Mouse (Mus musculus) liver, adult 2 months (tissue): Measurements from ENCODE around the gene Zcchc10. TPM values are rescaled to one million over a fixed set of nuclear protein-coding genes. Genes with fewer than 3 reads are reported as not detected.

ENCODE experiments used
- DNase-seq: peaks from one replicate; pipeline ENCODE4 v3.0.0-alpha.2; 2011; ENCODE audit warnings: low read depth, low spot score; ENCODE audit errors: extremely low read depth
- H3K27ac ChIP-seq: fragments of 200-500 bp; replicated peaks from 2 replicates; pipeline ENCODE4 v1.5.1; 2012; ENCODE audit warnings: low read depth, mild to moderate bottlenecking, control low read depth, inconsistent platforms, low read length; ENCODE audit not compliant: insufficient read depth
- H3K27me3 ChIP-seq: fragments of 200-500 bp; 2 replicates; pipeline ENCODE4 v1.6.1; 2012; ENCODE audit warnings: mild to moderate bottlenecking, moderate library complexity, low read length, inconsistent platforms; ENCODE audit not compliant: control insufficient read depth, insufficient read depth
- H3K36me3 ChIP-seq: fragments of 200-500 bp; 2 replicates; pipeline ENCODE4 v1.6.1; 2012; ENCODE audit warnings: low read length, inconsistent platforms; ENCODE audit not compliant: control insufficient read depth, insufficient read depth
- H3K4me1 ChIP-seq: fragments of 200-500 bp; 2 replicates; pipeline ENCODE4 v1.6.1; 2011; ENCODE audit warnings: low read length; ENCODE audit not compliant: control insufficient read depth, insufficient read depth
- H3K4me3 ChIP-seq: fragments of 200-500 bp; 2 replicates; pipeline ENCODE4 v1.5.1; 2011; ENCODE audit warnings: low read depth, mild to moderate bottlenecking, control low read depth, low read length, moderate library complexity; ENCODE audit not compliant: insufficient read depth
- H3K79me2 ChIP-seq: fragments of 200-500 bp; 2 replicates; pipeline ENCODE4 v1.6.1; 2012; ENCODE audit warnings: inconsistent platforms, mild to moderate bottlenecking, low read length, moderate library complexity; ENCODE audit not compliant: control insufficient read depth, insufficient read depth
- H3K9ac ChIP-seq: fragments of 200-500 bp; 2 replicates; pipeline ENCODE4 v1.6.1; 2012; ENCODE audit warnings: low read depth, mild to moderate bottlenecking, control low read depth, inconsistent platforms, low read length
- CTCF ChIP-seq: fragments of 200-500 bp; IDR thresholded peaks from 2 replicates; pipeline ENCODE4 v1.5.1; 2011; ENCODE audit warnings: low read depth, low read length, control low read depth
- POLR2A ChIP-seq: fragments of 200-500 bp; IDR thresholded peaks from 2 replicates; pipeline ENCODE4 v1.6.1; 2011; ENCODE audit warnings: low read length, control low read depth; ENCODE audit not compliant: insufficient read depth; ENCODE audit errors: extremely low read depth
- WGBS: fragments of 180-500 bp; shearing (Covaris S2); methylation state at CpG from one replicate; pipeline ENCODE4 v1.1.7; 2018; 5-methylcytosine and 5-hydroxymethylcytosine counted together
- polyA plus RNA-seq: library from polyadenylated mRNA; depleted of rRNA; stranded (reverse); fragments of >200 nt; gene quantifications from 2 replicates; pipeline ENCODE4 v1.2.3, GENCODE M21; 2012
- total RNA-seq: library from RNA; depleted of rRNA; stranded (reverse); fragments of >200 nt; gene quantifications from 2 replicates; pipeline ENCODE4 v1.2.3, GENCODE M21; 2014

The Zcchc10 gene
- total and polyA plus RNA-seq, 2 experiments, result 0.37 to 1.8 TPM

DNA sequence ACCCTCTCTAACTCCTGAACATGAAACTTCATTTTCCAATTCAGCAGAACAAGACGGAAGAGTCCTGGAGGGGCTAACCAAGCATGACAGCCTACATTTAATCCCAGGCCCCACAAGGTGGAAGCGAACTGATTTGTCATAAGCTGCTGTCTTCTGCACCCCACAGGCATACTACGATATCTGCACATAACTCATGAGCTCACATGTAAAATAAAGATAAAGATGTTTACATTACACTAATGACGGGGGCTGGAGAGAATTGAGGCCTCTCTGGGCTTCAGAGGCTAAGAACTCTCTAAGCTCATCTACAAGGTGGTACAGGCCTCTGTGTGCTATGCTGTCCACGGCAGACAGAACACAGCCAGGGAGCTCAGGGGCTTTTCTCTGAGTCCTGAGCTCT, 30.0 kb upstream of the Zcchc10 start:
- no peaks in the 10 kb centered on the region for H3K27me3 ChIP-seq
- peaks cover 30% of the 10 kb centered on the region for H3K79me2 ChIP-seq
- WGBS, result 88% methylated on average over 5 of the region's 5 CpGs
- peaks cover 17% of the 10 kb centered on the region for H3K4me1 ChIP-seq
- H3K9ac ChIP-seq, result no peak overlapping the region
- TF ChIP-seq CTCF, result no peak
- TF ChIP-seq POLR2A, result no peak
- H3K4me3 ChIP-seq, result no peak overlapping the region
- DNase-seq, result no peak
- no peak overlapping the region for H3K27ac ChIP-seq
- H3K36me3 ChIP-seq, result peaks cover 25% of the 10 kb centered on the region

DNA sequence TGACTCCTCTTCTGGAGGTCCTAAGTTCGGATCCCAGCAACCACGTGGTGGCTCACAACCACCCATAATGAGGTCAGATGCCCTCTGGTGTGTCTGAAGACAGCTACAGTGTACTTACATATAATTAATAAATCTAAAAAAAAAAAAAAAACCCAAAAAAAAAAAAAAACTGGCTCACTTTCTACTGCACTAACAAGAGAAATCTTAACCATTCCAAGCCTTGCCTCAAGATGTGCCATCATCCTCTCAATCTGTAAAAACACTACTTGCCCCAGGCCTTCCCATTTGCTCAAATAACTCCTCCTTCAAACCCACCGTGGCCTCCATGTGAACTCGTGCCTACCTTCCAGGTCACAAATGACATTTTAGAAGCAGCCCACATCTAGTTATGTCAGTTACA, 27.6 kb upstream of the Zcchc10 start:
- H3K9ac ChIP-seq, result no peak overlapping the region
- no peaks in the 10 kb centered on the region for H3K27me3 ChIP-seq
- TF ChIP-seq CTCF (no peak), POLR2A (no peak)
- DNase-seq, result no peak
- no peak overlapping the region for H3K4me3 ChIP-seq
- H3K4me1 ChIP-seq, result peaks cover 21% of the 10 kb centered on the region
- peaks cover 8% of the 10 kb centered on the region for H3K36me3 ChIP-seq
- H3K79me2 ChIP-seq, result peaks cover 26% of the 10 kb centered on the region
- 55% methylated on average over 4 of the region's 4 CpGs for WGBS
- H3K27ac ChIP-seq, result no peak overlapping the region

DNA sequence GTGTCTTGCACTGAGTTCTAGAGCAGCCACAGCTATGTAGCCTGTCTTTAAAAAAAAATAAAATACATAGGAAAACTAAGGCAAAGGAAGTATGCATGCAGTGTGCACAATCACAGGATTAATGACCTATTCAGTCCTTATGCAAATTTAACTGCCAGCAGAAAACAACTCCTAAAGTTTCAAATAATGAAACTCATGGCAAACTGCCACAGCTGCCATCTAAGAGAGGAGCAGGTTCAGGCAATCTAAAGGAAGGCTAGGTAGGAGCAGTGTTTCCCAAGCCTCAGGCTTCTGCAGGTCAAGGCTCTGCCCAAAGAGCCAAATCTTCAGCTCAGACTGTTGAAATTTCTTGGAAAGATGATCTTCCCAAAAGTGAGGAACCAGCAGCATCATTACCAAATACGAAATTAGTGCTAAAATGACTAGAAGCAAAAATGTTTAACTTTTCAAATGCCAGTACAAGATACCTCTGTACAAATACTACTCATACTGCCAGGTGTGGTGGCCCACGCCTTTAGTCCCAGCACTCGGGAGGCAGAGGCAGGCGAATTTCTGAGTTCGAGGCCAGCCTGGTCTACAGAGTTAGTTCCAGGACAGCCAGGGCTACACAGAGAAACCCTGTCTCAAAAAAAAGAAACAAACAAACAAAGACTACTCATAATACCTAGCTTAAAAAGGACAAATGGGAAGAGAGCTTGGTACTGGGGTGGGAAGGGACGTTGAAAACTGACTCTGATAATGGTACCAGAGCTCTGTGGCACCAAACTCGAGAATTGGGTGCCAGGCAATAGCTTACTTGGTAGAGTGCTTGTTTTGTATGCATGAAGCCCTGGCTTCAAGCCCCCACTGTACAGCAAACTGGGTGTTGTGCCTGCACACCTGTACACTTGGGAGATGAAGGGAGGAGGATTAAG, 26.3 kb upstream of the Zcchc10 start:
- Histone ChIP-seq H3K36me3 (peaks cover 5% of the 10 kb centered on the region; the same call in 1 of the 2 replicates), H3K27me3 (no peaks in the 10 kb centered on the region), H3K4me3 (no peak overlapping the region), H3K79me2 (peaks cover 26% of the 10 kb centered on the region), H3K4me1 (peaks cover 21% of the 10 kb centered on the region), H3K27ac (no peak overlapping the region), H3K9ac (peak overlapping the region; percentile 46; the same call in 1 of the 2 replicates)
- 73% methylated on average over 7 of the region's 7 CpGs for WGBS
- TF ChIP-seq CTCF (no peak), POLR2A (no peak)
- DNase-seq, result peak; percentile 32

DNA sequence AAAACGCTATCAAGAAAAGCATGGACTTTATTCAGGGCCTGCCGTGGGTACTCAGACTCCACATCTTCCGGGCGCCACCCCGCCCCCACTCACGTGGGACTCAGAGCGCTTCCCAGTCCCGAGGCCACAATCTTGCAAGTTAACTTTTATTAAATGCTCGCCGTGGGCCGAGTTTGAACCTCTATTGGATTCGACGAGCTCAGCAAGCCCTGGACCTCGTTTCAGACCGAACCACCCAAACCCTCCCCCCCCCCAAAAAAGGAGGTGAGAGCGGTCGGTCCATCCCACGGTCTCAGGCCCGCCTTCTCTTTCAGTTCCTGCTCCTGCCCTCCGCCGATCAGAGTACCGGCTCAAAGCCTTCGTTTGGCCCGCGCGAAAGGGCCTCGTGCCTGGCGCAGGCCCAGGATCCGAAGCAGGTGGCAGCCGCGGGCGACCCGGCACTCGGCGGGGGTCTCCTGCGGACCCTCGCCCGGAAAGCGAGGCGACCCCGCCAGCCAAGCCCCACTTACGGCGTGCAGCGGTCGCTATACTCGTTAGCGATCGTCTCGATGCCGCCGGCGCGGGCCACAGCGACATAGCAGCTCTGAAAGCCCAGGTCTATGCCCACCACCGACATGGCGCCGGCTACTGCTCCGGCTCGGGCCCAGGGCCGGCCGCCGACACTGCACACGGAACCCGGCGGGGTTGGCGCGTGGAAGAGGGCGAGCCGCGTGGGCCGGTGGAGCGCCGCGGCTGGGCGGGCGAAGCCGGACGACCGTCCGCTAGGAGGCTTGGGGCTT, 24.7 kb upstream of the Zcchc10 start:
- Histone ChIP-seq H3K79me2 (peaks cover 20% of the 10 kb centered on the region; the same call in 1 of the 2 replicates), H3K36me3 (0 out of 2 replicates have a peak, but pooled peaks cover 3% of the 10 kb centered on the region), H3K4me1 (peaks cover 23% of the 10 kb centered on the region), H3K4me3 (peak overlapping the region; percentile 81), H3K9ac (peak overlapping the region; percentile 91), H3K27ac (peak overlapping the region; percentile 87), H3K27me3 (no peaks in the 10 kb centered on the region)
- no peak for TF ChIP-seq POLR2A
- TF ChIP-seq CTCF, result no peak
- peak; percentile 66 for DNase-seq
- WGBS, result under 1% methylated on average over 80 of the region's 80 CpGs

DNA sequence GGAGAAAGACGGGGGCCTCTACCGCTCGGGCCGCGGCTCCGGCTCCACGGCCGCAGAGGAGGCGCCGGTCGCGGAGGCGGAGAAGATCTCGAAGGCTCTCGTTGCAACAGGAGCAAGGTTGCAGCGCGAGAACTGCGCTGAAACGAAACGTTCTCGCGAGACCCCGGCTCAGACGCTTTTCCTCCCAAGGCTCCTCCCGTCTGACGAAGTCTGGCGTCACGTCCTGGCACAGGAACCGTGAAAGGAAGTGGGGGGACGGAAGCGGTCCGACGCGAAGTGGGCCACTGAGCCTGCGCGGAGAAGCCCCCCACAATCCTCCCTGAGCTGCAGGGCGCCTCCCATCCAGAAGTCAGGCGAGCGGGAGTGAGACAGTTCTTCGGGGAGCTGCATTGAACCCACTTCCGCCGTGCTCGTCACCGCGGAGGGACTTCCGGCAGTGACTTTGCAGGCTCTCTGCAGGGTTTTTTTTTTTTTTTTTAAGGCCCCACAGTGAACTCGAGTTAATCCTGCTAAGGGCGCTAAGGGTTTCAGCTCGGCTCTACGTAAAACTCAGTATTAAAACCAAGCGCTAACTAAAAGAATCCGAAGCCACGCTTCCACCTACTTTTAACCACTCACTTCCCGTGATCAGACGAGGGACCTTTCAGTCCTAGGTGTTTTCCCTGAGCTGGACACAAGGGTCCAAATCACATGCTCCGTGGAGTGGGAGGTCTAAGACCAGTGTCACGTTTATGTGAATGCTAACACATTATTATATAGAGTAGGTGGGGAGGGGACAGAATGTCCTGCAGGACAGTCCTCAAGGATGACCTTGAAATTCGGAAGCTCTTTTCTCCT, 23.9 kb upstream of the Zcchc10 start, which contains the start of gene Hspa4:
Gene Hspa4, minus strand, starts transcription at position 128 of the 837 bp plus-strand sequence.
- Histone ChIP-seq H3K4me3 (peak within 1 kb of the TSS; percentile 81), H3K4me1 (peaks cover 23% of the 10 kb centered on the region), H3K27me3 (no peaks in the 10 kb centered on the region), H3K9ac (peak within 1 kb of the TSS; percentile 91), H3K79me2 (peaks cover 20% of the 10 kb centered on the region; the same call in 1 of the 2 replicates), H3K36me3 (0 out of 2 replicates have a peak, but pooled peaks cover 3% of the 10 kb centered on the region), H3K27ac (peak within 1 kb of the TSS; percentile 92)
- DNase-seq, result peak; percentile 93
- 1% methylated on average over 58 of the region's 58 CpGs for WGBS
- TF ChIP-seq CTCF, result no peak
- TF ChIP-seq POLR2A, result peak; percentile 91
